22 mouse cellular contexts compared by ENCODE assay signal in the genomic region with DNA sequence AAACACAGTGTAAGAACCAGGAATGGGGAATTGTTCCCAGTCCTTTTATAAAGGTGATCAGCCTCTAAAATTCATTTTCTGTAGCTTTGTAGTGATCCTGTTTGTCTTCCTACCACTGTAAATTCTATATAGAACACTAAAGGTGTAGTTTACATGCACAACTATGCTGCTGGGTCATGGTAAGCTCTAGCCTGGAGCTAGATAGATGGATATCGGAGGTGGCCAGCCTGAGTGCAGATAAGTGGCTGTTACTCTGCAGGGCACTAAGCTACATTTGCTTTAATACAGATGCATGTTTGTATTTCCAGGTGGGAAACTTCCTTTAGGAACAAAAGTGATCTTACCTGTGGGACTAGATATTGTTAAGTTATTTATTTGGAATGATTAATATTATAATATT. TPM values are rescaled to one million over a fixed set of nuclear protein-coding genes. Genes with fewer than 3 reads are reported as not detected.
DNase-seq lines count a peak whose midpoint lies in the region; ATAC-seq and TF ChIP-seq lines count a peak whose summit lies in the region.
"Had no signal": no experiment of that assay in that cellular context is flagged by ENCODE, and none has a peak within 500 bp of the region (broad histone marks: within the 10 kb centered on the region; RNA-seq: fewer than 3 reads in every experiment).

No protein-coding gene starts in this region.

- TF ChIP-seq EP300 in liver, postnatal 0 days (IDR thresholded peaks at IDR 0.05; ENCODE audit: low read depth) = no peak
- TF ChIP-seq EP300 in liver, embryonic 14.5 days (IDR thresholded peaks at IDR 0.05; ENCODE audit: low read depth) = no peak

- TF ChIP-seq CTCF in liver, postnatal 0 days (IDR thresholded peaks at IDR 0.05; ENCODE audit: low read depth) = no peak
- TF ChIP-seq CTCF in liver, embryonic 14.5 days (IDR thresholded peaks at IDR 0.05; ENCODE audit: low read depth) = no peak

- H3K4me1 ChIP-seq in liver, embryonic 12.5 days = peaks cover 7% of the 10 kb centered on the region; the same call in 1 of the 2 replicates
- H3K4me1 ChIP-seq in liver, postnatal 0 days (ENCODE audit: insufficient read depth) = 0 out of 2 replicates have a peak, but pooled peaks cover 3% of the 10 kb centered on the region
- no peaks in the 10 kb centered on the region for H3K4me1 ChIP-seq in liver, embryonic 14.5 days (replicated peaks; ENCODE audit: control insufficient read depth in 2 of 2, insufficient read depth in 2 of 2, low read length in 1 of 2)
- no peaks in the 10 kb centered on the region for H3K4me1 ChIP-seq in forebrain, embryonic 12.5 days
- H3K4me1 ChIP-seq: embryonic facial prominence, embryonic 10.5 days; embryonic facial prominence, embryonic 12.5 days had no signal

- no peak overlapping the region for H3K9ac ChIP-seq in liver, embryonic 12.5 days
- no peak overlapping the region for H3K9ac ChIP-seq in liver, postnatal 0 days (replicated peaks)
- no peak overlapping the region for H3K9ac ChIP-seq in liver, embryonic 14.5 days (replicated peaks)
- no peak overlapping the region for H3K9ac ChIP-seq in forebrain, embryonic 12.5 days
- H3K9ac ChIP-seq: embryonic facial prominence, embryonic 12.5 days had no signal

- peak; percentile 76 for ATAC-seq in liver, embryonic 12.5 days
- no peak for ATAC-seq in liver, postnatal 0 days
- ATAC-seq in liver, embryonic 14.5 days (ENCODE audit: insufficient read depth) = peak; percentile 65; the same call in 1 of the 2 replicates
- ATAC-seq in forebrain, embryonic 12.5 days (ENCODE audit: low FRiP score) = no peak
- ATAC-seq: activated CD4-positive, CD25-positive, alpha-beta regulatory T cell, adult 4 months; CD4-positive, CD25-positive, alpha-beta regulatory T cell, adult 4 months; forebrain, embryonic 14.5 days; forebrain, embryonic 16.5 days; Patski had no signal

- H3K4me3 ChIP-seq in liver, embryonic 12.5 days = no peak overlapping the region
- no peak overlapping the region for H3K4me3 ChIP-seq in liver, postnatal 0 days (ENCODE audit: low read depth, low read length)
- H3K4me3 ChIP-seq in liver, embryonic 14.5 days (ENCODE audit: insufficient read depth in 1 of 2, low read depth in 2 of 2, low read length in 2 of 2) = no peak overlapping the region
- no peak overlapping the region for H3K4me3 ChIP-seq in forebrain, embryonic 12.5 days (replicated peaks)
- H3K4me3 ChIP-seq: embryonic facial prominence, embryonic 10.5 days; embryonic facial prominence, embryonic 12.5 days had no signal

- H3K27ac ChIP-seq in liver, embryonic 12.5 days = no peak overlapping the region
- no peak overlapping the region for H3K27ac ChIP-seq in liver, postnatal 0 days (ENCODE audit: low read depth)
- no peak overlapping the region for H3K27ac ChIP-seq in liver, embryonic 14.5 days
- no peak overlapping the region for H3K27ac ChIP-seq in forebrain, embryonic 12.5 days
- H3K27ac ChIP-seq: embryonic facial prominence, embryonic 10.5 days; embryonic facial prominence, embryonic 12.5 days had no signal

- 72% methylated on average over 1 of the region's 1 CpGs for WGBS in liver, embryonic 12.5 days (ENCODE audit: insufficient replicate concordance)
- WGBS in liver, postnatal 0 days (ENCODE audit: insufficient replicate concordance) = 86% methylated on average over 1 of the region's 1 CpGs
- whole genome bisulfite sequencing in liver, embryonic 14.5 days (ENCODE audit: insufficient replicate concordance) = 69% methylated on average over 1 of the region's 1 CpGs
- 90% methylated on average over 1 of the region's 1 CpGs for WGBS in forebrain, embryonic 12.5 days

- H3K4me2 ChIP-seq in liver, embryonic 12.5 days = no peak overlapping the region
- no peak overlapping the region for H3K4me2 ChIP-seq in liver, postnatal 0 days (ENCODE audit: low read depth, low read length)
- H3K4me2 ChIP-seq in liver, embryonic 14.5 days (ENCODE audit: low read depth) = no peak overlapping the region
- H3K4me2 ChIP-seq in forebrain, embryonic 12.5 days = no peak overlapping the region
- H3K4me2 ChIP-seq: embryonic facial prominence, embryonic 12.5 days had no signal

- H3K36me3 ChIP-seq in liver, embryonic 12.5 days = peaks cover 18% of the 10 kb centered on the region
- H3K36me3 ChIP-seq in liver, postnatal 0 days (replicated peaks; ENCODE audit: insufficient read depth, low read length) = no peaks in the 10 kb centered on the region; the same call in 1 of the 2 replicates
- no peaks in the 10 kb centered on the region for H3K36me3 ChIP-seq in liver, embryonic 14.5 days (replicated peaks; ENCODE audit: control insufficient read depth, insufficient read depth, low read depth)
- peaks cover 7% of the 10 kb centered on the region for H3K36me3 ChIP-seq in forebrain, embryonic 12.5 days (replicated peaks)
- H3K36me3 ChIP-seq: embryonic facial prominence, embryonic 12.5 days had no signal

- DNase-seq in liver, postnatal 0 days = no peak
- no peak for DNase-seq in liver, embryonic 14.5 days (ENCODE audit: low read depth in 3 of 3, low spot score in 3 of 3)
- DNase-seq in urinary bladder, postnatal 4 days (ENCODE audit: low spot score in 2 of 2) = no peak
- DNase-seq: adrenal gland, adult 8-10 months; adrenal gland, postnatal 14 days; adrenal gland, postnatal 36 days; cerebellum, adult 11-12 months; cerebellum, adult 2 months; cerebellum, adult 9-10 months; cerebellum, postnatal 10 days; cerebellum, postnatal 25 days had no signal

- H3K27me3 ChIP-seq in liver, embryonic 12.5 days (replicated peaks) = no peaks in the 10 kb centered on the region
- no peaks in the 10 kb centered on the region for H3K27me3 ChIP-seq in liver, postnatal 0 days (ENCODE audit: insufficient read depth, low read length)
- H3K27me3 ChIP-seq in liver, embryonic 14.5 days (ENCODE audit: control insufficient read depth, insufficient read depth, low read length) = no peaks in the 10 kb centered on the region
- H3K27me3 ChIP-seq in forebrain, embryonic 12.5 days = no peaks in the 10 kb centered on the region
- H3K27me3 ChIP-seq: CH12.LX; embryonic facial prominence, embryonic 12.5 days; Patski had no signal

- no peaks in the 10 kb centered on the region for H3K9me3 ChIP-seq in liver, embryonic 12.5 days (replicated peaks)
- H3K9me3 ChIP-seq in liver, postnatal 0 days (ENCODE audit: low read length) = no peaks in the 10 kb centered on the region
- no peaks in the 10 kb centered on the region for H3K9me3 ChIP-seq in liver, embryonic 14.5 days (ENCODE audit: control insufficient read depth, low read length)
- H3K9me3 ChIP-seq in forebrain, embryonic 12.5 days = no peaks in the 10 kb centered on the region
- H3K9me3 ChIP-seq: embryonic facial prominence, embryonic 10.5 days; embryonic facial prominence, embryonic 12.5 days; G1E had no signal

RNA-seq across cellular contexts. Expression of a gene that starts 51.8 kb away (rescaled TPM):
- 17.3 and 17.6 TPM in 2 replicates for polyA plus RNA-seq in liver, embryonic 12.5 days (2016; fragmentation: Nextera tagmentation; extraction: Ambion mirVana)
- polyA plus RNA-seq in liver, postnatal 0 days (2015; fragmentation: Nextera tagmentation; extraction: Ambion mirVana) = 5.4 and 6.4 TPM in 2 replicates
- 3.2 and 4.4 TPM in 2 replicates for polyA plus RNA-seq in liver, embryonic 14.5 days (2012; rRNA removed)
- 10.7 and 11.8 TPM in 2 replicates for polyA plus RNA-seq in liver, embryonic 14.5 days (2014; fragmentation: Nextera tagmentation; extraction: Ambion mirVana)
- 47.1 and 48.1 TPM in 2 replicates for polyA plus RNA-seq in forebrain, embryonic 12.5 days (2016; fragmentation: Nextera tagmentation; extraction: Ambion mirVana)

RNA-seq across cellular contexts. Expression of a gene that starts 51.9 kb away (rescaled TPM):
- polyA plus RNA-seq in liver, embryonic 12.5 days (2016; fragmentation: Nextera tagmentation; extraction: Ambion mirVana) = 0.05 TPM in 1 of 2 replicates, not detected in the other
- 0.13 and 0.15 TPM in 2 replicates for polyA plus RNA-seq in liver, postnatal 0 days (2015; fragmentation: Nextera tagmentation; extraction: Ambion mirVana)
- polyA plus RNA-seq in liver, embryonic 14.5 days (2012; rRNA removed) = 0.03 and 0.06 TPM in 2 replicates
- not detected in 2 replicates for polyA plus RNA-seq in liver, embryonic 14.5 days (2014; fragmentation: Nextera tagmentation; extraction: Ambion mirVana)
- 2.3 and 2.7 TPM in 2 replicates for polyA plus RNA-seq in forebrain, embryonic 12.5 days (2016; fragmentation: Nextera tagmentation; extraction: Ambion mirVana)
- polyA plus RNA-seq: G1E had no signal

Comparison
In these comparisons a context has a peak if more than half of its experiments do, and no peak if none do; other contexts are left out.
1. ATAC-seq: peak in liver, embryonic 12.5 days (single experiment) and liver, embryonic 14.5 days (single experiment); none in liver, postnatal 0 days (single experiment) and forebrain, embryonic 12.5 days (single experiment).